Mouse (Mus musculus): ENCODE data around the gene Kcnk10.
A peak's percentile ranks its signal among the peaks of the same experiment; 100 is the strongest.

The Kcnk10 gene

DNA sequence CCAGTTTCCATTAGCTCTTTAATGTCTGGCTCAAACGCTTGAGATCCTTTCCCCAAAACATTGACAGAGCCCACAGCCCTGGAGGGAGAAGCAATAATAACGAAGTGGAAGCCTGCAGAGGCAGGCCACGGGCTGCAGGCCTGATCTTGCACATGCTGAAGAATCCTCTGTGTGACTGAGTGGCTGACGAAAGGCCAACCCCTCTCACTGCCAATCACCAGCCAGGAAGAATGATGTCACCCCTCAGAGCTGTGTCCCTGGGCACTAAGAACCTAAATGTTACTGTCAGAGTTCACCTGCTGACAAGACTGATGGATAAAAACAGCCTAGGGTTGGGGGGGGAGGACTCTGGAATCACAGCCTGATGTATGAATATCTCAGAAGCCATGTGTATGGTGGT, 72.5 kb downstream of the Kcnk10 start:
- DNase-seq: peak in 1 of 2 experiments; percentile 40

DNA sequence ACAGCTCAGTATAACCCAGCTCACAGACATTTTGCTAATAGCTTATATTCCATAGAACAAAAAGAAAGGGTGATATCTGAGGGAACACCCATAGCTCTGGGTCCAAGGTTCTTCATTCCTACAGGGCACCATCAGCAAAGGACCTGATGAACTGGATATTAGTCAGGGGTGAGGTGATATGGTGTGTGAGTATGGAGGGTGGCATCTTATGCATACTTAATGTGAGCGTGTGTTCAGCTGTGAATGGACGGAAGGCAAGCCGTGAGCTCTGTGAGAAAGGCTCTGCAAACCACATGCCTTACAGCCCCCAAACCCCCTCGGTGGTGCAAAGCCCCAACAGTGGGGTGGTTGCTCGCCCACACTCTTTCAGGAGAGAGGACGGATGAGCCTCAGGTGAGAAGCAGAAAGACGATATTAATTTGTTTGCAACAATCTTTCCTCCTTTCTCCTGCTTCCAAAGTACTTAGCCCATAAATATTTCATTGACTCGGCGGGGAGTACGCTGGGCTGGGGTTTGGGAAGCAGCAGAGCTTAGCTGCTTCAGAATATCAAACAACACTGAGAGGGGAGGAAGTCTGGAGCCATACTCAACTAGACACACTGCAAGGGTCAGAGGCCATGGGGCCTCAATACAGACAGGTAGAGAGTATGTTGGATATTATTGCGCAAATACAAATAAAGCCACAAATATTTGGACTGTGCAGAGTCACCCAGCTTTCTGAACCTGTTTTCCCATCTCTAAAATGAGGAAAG, 76.4 kb downstream of the Kcnk10 start:
- DNase-seq: no peak

DNA sequence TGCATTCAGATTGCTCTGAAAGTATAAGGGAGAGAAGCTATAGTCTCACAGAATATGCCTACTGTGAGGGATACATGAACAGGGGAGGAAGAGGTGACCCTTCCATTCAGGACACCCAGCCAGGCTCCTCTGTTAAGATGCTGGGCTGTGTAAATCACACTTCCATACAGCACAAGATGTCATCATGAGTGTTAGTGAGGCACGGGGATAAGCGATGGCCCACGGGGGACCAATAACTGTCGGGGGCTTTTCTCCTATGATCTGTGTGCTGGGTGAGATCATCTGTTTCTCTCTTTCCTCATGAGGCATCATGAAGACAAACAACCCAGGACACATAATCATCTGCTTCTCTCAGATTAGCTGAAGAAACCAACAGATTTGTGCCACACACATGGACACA, 77.1 kb downstream of the Kcnk10 start:
- DNase-seq: no peak

DNA sequence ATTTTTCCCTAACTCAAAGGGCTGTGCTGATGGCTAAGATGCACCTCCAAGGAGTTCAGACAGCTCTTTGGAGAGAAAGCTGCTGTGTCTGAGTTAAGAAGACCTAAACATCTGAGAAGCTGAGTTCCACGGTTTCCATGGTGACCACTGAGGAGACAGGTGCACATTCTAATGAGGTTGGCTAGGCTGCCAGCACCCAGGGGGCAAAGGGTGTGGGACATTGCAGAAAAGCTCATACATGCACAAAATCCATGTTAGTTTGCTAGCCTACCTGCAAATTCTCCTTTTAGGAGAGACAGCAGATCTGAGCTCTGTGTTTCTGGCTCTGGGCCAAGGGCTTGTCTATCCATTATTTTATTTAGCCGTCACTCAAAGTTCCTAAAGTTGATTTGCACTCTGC, 96.7 kb downstream of the Kcnk10 start:
- peak; percentile 62 to 76 for DNase-seq

DNA sequence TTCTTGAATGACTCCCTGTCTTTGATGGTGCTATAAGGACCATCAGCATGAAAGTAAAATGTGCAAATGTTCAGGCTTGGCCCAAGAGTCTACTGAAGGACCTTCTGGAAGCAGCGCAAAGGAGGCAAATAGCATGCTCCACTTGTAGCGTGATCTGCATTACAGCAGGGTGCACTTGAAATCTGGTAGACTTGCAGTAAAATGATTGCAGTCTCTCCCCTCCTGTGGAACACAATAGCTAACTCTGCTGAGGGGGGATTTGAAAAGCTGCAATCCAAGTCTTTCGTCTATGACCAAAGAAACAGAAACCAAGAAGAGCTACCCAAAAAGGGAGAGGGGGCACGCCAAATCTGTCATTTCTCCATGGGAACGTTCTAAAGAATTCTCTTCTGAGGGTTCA, 97.1 kb downstream of the Kcnk10 start:
- DNase-seq: no peak

DNA sequence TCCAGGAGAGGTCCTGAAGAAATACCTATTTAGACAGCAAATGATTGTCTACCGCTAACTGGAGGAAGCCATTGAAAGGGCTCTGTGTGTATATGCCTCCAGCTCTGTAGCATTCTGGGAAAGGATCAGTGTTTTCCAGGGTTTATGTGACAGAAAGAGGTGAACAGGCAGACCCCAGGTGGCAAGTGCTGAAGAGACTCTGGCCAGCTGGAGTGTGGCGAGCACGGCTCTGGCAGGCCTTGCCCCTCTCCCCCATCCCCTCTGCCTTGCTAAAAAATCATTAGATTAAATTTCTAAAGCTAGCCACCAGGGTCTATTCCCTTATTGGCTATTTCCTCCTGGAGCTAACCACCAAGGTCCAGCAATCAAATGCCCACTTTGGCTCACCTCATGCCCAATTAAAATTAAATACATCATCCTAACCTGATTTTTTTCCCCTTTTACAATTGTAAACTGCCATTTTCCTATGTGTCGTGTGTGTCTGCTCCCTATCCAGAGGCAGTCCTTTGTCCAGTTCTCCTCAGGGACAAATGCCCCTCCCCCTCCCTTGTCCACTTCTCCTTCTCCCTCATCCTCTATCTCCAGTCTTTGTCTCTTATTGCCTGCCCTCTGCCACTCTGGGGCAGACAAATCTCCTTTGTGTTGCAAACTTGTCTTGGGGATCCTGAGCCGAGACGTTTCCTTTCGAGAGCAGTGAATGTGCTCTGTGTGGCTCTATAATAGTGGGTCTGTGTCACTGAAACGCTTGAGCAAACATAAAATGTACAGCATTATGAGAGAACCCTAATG, 100.2 kb downstream of the Kcnk10 start:
- no peak for DNase-seq

DNA sequence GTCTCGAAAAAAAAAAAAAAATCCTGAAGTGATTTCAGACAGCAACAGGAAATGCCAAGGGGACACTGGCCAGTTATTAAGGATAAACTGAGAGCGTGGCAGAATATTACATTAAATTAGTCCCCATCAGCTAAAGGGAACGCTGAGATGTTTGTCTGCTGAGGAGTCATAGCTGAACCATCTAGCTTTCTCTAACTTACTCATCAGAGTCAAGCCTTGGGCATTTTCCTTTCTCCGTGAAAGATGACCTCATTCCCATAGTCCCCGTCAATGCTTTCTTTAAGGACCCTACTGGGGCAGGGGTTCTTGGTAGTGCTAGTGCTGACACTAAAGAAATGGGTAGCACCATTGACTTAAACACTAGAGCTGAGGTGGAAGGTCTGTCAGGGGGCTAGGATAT, 106.9 kb downstream of the Kcnk10 start:
- no peak for DNase-seq

DNA sequence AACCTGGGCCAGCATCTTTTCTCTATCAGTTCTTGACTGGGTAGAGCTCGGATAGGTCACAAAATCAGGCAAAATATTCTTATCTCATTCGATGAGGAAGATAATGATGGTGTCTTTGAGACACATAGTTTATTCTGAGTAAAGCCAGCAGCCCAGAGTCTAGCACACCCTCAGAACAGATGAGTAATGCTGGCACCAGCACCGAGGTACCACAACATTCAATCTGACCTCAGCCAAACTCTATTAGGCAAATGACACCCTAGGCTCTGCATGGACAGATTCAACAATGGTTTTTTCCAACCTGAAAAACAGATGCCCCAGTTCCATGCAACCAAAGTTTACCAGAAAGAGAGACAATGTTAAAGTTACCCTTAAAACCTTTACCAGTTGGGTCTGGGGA, 108.0 kb downstream of the Kcnk10 start:
- no peak for DNase-seq

DNA sequence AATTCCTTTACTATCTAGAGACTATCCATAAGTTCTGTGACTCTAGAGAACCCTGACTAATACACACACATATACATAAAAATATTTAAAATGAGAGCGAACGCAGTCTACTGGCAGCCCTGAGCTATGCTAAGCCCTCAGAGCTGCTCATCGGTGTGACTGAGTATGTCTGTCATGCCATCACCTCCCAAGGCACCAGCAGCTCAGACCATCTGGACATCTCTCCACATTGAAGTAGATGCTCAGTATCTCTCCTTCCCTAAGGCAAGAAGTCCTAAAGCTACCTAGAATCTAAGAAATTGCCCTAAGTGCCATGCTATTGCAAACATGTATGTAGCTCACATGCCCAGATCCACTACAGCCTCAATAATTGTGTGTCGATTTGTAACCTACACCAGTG, 110.3 kb downstream of the Kcnk10 start:
- DNase-seq: peak in 1 of 2 experiments; percentile 65

DNA sequence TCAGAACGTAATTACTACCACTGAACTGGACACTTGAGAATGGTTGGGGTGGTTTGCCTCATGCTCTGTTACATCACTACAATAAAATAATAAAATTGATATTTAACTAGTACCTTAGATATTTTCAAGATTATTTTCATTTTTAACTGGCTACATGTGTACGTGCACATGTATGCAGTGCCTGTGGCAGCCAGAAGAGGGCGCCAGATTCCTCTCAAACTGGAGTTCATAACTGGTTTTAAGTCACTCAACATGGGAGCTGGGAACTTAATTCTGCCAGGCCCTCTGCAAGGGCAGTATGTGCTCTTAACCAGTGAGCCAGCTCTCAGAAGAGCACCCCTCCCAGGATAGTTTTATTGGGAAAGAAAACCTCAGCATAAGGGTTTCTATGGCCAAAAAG, 118.2 kb downstream of the Kcnk10 start:
- peak; percentile 44 to 59 for DNase-seq

DNA sequence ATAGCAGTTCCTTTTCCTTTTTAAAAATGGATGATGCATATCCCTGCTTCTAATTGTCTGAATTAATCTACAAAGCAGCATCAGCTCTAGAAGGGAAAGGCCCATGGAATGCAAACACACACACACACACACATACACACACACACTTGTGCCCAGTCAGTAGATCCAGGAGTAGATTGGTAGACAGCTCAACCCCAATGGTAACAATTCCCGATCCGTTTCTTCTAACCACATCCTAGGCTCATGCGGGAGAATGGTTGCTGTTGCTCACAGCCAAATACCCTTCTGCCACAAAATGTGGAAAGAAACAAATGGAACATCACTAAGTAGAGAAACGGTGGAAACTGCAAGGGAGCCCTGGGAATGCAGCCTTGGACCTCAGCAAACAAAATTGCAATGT, 119.2 kb downstream of the Kcnk10 start:
- DNase-seq: peak in 1 of 2 experiments; percentile 47

DNA sequence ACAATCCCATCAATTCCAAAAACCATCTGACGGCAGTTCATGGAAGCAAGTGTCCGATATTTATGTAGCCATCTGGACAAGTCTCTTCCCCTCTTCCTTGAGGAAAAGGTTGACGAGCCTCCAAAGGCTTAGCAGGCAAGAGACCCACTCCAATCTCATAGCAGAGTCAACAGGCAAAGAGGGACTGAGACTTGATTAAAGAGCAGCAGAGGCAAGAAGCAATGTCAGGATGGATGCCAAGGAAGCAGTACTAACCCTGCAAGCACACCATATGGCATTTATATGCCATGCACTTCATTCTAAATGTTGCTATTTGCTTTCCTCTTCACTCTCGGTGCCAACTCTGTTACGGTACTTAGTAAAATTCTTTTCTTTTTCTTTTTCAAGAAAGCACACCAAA, 119.6 kb downstream of the Kcnk10 start:
- peak; percentile 71 to 78 for DNase-seq

DNA sequence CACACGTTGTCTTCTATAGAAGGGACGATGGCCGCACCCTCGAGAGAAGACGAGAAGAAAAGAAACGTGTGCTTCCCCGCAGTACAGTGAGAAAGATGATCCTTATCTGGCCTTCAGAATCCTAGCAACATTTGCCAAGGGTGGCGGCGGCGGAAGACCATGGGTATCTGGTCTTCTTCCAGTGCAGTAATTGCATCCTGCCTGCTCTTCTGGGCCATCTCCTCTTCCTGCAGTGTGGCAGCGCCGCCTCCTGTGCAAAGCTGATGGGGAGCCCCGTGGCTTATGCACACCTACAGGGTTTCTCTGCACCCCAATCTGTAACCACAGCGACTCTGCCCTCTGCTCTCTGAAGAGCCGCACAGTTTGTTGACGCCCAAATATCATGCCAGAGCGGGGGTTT, 124.9 kb downstream of the Kcnk10 start:
- DNase-seq: peak; percentile 85 to 93

DNA sequence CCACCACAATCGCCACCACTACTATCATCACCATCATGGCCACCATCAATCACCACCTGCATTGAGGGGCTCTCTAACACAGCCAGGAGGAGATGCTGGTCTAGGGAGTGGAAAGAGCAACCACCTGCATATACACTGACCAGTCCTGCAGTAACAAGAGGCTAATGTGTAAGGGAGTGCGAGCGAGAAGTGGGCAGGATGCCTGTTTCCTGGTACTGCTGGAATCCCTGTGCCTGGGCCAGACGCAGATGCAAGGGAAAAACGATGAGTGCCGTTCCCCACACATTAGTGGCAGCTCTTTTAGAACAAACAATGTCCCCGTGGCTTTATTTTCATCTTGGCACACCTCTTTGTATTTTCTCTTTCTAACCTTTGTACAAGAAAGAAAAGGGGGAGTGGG, 125.5 kb downstream of the Kcnk10 start:
- peak; percentile 72 to 78 for DNase-seq

DNA sequence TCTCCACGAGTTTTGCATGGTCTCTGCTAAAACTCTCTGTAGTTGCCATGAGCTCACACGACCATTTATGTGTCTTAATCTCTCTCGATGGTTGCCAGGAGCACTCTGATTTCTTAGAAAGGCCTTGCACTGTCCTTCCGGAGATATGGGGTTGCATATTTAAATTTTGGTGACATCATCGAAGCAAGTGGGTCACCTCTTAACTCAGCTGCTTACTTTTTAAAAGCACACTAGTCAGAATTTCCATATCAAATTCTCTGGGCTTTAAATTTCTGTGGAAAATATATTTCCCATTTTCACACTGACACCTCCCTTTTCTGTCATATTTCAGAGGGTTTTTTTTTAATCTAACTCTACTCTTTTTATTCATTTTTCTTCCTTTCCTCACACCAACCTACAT, 132.5 kb downstream of the Kcnk10 start:
- DNase-seq: no peak

DNA sequence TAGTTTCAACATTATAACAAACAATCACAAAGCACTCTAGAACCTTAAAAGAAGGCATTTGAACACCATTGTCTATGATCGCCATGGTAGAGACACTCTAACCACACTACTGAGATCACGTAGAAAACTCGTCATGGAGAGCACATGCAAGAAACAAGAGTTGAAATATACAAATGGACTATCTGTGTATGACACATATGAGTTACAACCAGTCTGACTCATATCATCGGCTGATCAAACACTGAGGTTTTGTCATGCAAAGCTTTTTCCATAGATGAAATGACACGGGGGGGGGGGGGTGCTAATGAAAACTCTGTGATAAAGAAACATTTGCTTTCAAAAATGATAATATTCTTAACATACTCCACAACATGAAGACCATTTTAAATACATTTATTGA, 133.2 kb downstream of the Kcnk10 start:
- no peak for DNase-seq

DNA sequence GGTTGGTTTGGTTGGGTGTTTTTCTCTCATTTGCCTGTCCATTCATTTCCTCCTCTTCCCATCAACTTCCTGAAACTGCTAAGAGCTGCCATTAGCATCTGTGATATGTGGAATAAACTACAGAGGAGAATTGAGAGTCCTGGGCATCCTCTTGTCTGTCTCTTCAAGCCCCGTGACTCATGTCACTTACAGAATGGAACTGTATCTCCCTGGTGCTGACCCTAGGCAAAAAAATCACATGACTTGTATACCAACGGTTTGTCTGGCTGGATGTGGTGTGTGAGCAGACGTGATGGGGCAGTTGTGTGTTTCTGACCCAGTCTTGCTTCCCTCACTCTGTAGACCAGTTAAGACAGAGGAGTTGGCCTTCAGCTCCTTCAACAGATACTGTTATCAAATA, 134.4 kb downstream of the Kcnk10 start:
- no peak for DNase-seq

DNA sequence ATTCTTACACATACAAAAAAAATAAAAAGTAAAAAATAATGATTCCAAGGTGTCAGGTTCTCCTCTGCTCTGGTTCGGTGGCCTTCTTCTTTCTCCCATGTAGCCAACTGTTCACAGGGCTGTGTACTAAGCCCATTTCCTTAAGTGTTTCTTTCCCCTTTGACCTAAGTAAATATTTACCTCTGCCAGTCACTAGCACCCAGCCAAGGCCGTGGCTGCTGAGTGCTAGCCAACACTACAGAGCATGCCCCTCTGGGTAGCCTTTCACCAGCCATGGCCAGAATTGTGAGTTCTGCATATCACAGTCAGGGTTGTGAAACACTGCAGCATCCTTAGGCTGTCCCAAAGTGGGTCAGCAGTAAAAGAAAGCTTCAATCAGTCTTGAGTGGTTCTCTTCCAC, 140.0 kb downstream of the Kcnk10 start:
- DNase-seq: no peak

DNA sequence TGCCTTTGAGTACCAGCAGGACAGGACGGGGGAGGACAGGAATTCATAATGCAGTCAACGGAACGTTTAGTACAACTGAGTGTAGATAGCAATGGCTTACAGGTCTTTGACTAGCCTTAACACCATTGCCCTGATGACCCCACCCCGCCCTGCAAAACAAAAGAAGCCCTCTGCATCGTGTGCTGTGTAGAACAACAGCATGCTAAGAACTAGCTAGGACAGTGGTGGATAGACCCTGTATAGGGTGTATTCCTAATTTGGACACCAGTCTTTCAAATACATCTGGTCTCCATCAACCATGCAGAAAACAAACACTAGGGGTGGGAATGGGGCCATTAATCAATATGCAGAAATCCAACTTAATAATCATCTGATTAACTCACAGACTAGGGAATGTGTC, 147.4 kb downstream of the Kcnk10 start:
- no peak for DNase-seq

DNA sequence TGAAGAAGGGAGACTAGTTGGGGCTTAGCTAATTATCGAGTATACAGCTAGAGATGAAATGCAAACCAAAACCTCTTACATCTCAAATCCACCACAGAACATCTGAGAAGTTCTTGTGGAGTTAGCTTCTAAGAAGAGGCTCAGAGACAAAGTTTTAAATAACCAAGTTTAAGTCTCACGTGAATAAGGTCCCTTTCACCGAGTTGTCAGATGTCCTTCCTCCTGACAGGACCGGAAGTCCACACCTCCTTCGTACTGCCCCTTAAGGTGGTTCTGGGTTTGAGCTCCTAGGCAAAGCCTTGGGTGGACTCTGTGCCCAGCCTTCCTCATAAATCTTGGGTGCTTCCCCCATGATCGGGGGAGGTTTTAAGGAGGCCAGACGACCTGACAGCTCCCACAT, 156.8 kb downstream of the Kcnk10 start:
- no peak for DNase-seq

DNA sequence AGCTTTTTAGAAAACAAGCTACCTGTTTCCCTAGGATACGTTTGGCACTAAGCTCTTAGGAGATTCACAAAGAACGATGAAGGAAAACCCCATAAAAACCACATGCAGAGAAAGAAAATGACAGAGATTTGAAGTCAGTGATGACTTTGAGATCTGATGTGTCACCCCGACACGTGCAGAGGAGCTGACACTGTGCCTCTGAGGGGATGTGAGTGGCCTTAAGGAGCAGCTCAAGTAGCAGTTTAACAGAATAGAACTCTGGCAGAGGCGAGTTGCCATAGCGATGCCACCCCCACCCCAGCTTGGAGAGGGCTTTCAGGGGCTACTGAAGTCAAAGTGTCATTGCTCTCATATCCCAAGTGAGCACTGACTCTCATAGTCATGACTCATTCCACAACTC, 158.3 kb downstream of the Kcnk10 start:
- DNase-seq: no peak

DNA sequence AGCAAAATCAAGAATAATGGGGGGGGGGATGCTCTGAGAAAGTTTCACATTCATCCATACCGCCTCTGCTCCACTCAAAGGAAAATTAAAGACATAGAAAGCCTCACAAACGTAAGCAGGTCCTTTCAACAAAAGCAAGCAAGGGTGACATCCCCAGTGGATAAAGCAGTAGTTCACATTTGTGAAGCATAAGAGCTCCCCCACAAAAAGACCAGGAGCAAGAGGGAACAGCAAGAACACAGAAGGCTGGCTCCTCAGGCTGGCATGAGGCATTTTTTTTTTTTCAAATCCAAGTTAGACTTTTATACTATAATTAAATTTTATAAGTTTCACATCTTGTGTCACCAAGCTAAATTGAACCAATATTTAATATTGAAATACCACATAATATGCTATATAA, 168.5 kb downstream of the Kcnk10 start:
- DNase-seq: peak in 1 of 2 experiments; percentile 27

DNA sequence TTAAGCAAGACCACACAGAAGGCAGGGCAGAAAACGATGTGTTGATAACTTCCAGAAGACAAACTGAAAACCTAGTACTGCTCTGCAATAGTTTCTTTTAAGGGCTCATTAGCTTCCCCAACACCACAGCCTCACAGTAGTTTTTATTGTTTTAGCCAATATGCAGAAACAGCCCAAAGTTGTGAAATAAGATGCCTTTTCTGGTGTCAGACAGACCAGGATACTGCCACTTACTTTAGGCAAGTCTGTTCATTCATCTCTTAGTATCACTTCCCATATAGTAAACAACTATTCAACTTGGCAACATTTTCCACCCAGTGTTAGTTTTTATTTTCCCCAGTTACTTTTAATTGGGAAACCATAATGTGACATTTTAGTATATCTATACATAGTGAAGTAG, 171.5 kb downstream of the Kcnk10 start:
- DNase-seq: no peak

DNA sequence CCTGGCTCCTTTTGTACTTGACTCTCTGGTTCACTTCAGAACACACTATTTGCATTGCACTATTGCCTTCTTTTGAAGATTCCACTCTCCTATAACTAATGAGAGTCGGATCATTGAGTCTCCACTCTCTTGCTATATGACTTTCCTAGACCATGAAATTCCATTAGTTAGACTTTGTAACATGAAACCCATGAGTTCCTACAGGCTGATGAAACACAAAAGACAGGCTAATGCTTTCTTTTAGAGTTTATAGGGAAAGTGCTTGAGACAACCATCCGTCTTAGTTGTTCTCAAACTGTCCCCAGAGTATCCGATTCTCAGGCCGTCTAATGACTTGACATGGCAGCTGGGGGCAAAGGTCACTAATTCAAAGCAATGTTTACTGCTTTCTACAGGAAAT, 172.0 kb downstream of the Kcnk10 start:
- DNase-seq: no peak

DNA sequence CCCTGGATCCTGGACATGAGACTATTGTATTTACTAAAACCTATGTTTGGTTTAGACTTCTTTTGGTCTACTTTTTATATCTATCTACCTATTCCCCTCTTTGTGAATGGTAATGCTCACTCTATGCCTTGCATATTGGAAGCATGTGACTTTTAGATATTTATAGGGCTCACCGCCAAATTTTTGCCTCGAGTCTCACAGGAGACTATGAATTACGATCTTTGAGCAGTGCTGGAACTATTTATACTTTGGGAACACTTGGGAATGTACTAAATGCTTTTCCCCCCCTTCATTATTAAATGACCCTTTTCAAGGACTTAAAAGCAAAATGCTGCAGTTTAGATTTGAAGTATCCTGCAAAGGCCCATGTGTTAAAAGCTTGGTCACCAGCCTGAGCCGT, 181.5 kb downstream of the Kcnk10 start:
- DNase-seq: no peak
